Mouse (Mus musculus): ENCODE data around the gene Pcbp3.
"Not testable (repeated sequence)": the region's sequence is repeated elsewhere in the genome, so short reads cannot be mapped to it uniquely, and the experiment has no call there.

GRCm38 (mm10) chr10:76744267-76744666 lies 217.4 kb downstream of the Pcbp3 start:
- TF ChIP-seq CTCF (IDR thresholded peaks at IDR 0.05; ENCODE audit: extremely low read depth, insufficient read length, insufficient replicate concordance, low read depth, low read length); POLR2A (IDR thresholded peaks at IDR 0.05; ENCODE audit: low read depth, low read length): not testable (repeated sequence)
